Mouse (Mus musculus) small intestine, adult 2 months (tissue): ENCODE data around the gene Olfr218.

Source experiments
- CTCF ChIP-seq: fragments of 200-500 bp; IDR thresholded peaks from 2 replicates; pipeline ENCODE4 v1.5.1; 2012; ENCODE audit warnings: low read depth, mild to moderate bottlenecking, control low read depth, inconsistent platforms, low read length, moderate library complexity, mixed read lengths; ENCODE audit not compliant: insufficient replicate concordance, insufficient read length; ENCODE audit errors: extremely low read depth
- POLR2A ChIP-seq: fragments of 200-500 bp; IDR thresholded peaks from 2 replicates; pipeline ENCODE4 v1.6.1; 2012; ENCODE audit warnings: low read depth, mild to moderate bottlenecking, control low read depth, inconsistent platforms, low read length, moderate library complexity

- TF ChIP-seq POLR2A, result no peak
- TF ChIP-seq CTCF, result no peak
Measured at GRCm38 (mm10) chr1:173216481-173216880, 18.9 kb downstream of the Olfr218 start.
